In genomic region chr19:38818191-38818590, GRCm38 (mm10) we compare ENCODE assay signal across 8 mouse cellular contexts. TPM values are rescaled to one million over a fixed set of nuclear protein-coding genes. Genes with fewer than 3 reads are reported as not detected.
DNase-seq lines count a peak whose midpoint lies in the region; ATAC-seq and TF ChIP-seq lines count a peak whose summit lies in the region.

No protein-coding gene starts in this region.

- no peak for DNase-seq in heart, postnatal 10 days
- DNase-seq in G1E (ENCODE audit: low spot score): no peak
- no peak for DNase-seq in hindbrain, embryonic 11.5 days (ENCODE audit: low spot score)
- no peak for DNase-seq in midbrain, embryonic 10.5 days (ENCODE audit: low spot score)
- DNase-seq in thymus, postnatal 0 days (ENCODE audit: low spot score): no peak
- DNase-seq in thymus, postnatal 36 days: no peak
- no peak for DNase-seq in layer of hippocampus, postnatal 10 days (ENCODE audit: low spot score in 2 of 2)

- no peak overlapping the region; the same call in 1 of the 2 replicates for H3K27ac ChIP-seq in heart, embryonic 16.5 days (ENCODE audit: low read length)
- no peak overlapping the region for H3K27ac ChIP-seq in hindbrain, embryonic 11.5 days (ENCODE audit: low read depth, low read length)
- peak overlapping the region; percentile 90; the same call in 1 of the 2 replicates for H3K27ac ChIP-seq in midbrain, embryonic 10.5 days (replicated peaks)

- H3K9ac ChIP-seq in heart, embryonic 16.5 days (ENCODE audit: low read length): peak overlapping the region; percentile 87
- peak overlapping the region; percentile 74 for H3K9ac ChIP-seq in hindbrain, embryonic 11.5 days (ENCODE audit: low read depth, low read length)

- TF ChIP-seq CTCF in G1E (IDR thresholded peaks at IDR 0.05; ENCODE audit: low read depth, low read length): no peak

- peaks cover 16% of the 10 kb centered on the region for H3K36me3 ChIP-seq in heart, embryonic 16.5 days (ENCODE audit: control insufficient read depth, insufficient read depth)
- peaks cover 43% of the 10 kb centered on the region for H3K36me3 ChIP-seq in G1E (replicated peaks)
- no peaks in the 10 kb centered on the region for H3K36me3 ChIP-seq in hindbrain, embryonic 11.5 days (ENCODE audit: control insufficient read depth, insufficient read depth, low read length)
- H3K36me3 ChIP-seq in midbrain, embryonic 10.5 days: peaks cover 33% of the 10 kb centered on the region

- ATAC-seq in heart, embryonic 16.5 days (replicated peaks; ENCODE audit: extremely low read depth, insufficient read depth, low FRiP score): no peak
- no peak for ATAC-seq in G1E (ENCODE audit: extremely low read depth, insufficient number of reproducible peaks, low FRiP score, poor library complexity, severe bottlenecking)
- ATAC-seq in hindbrain, embryonic 11.5 days (ENCODE audit: low FRiP score): no peak

- WGBS in heart, embryonic 16.5 days: 33% methylated on average over 8 of the region's 8 CpGs
- WGBS in hindbrain, embryonic 11.5 days: 47% methylated on average over 8 of the region's 8 CpGs
- whole genome bisulfite sequencing in midbrain, embryonic 10.5 days: 47% methylated on average over 8 of the region's 8 CpGs

- H3K9me3 ChIP-seq in heart, embryonic 16.5 days (replicated peaks; ENCODE audit: control insufficient read depth, low read length): no peaks in the 10 kb centered on the region
- no peaks in the 10 kb centered on the region for H3K9me3 ChIP-seq in G1E (replicated peaks)
- H3K9me3 ChIP-seq in hindbrain, embryonic 11.5 days (ENCODE audit: control insufficient read depth, low read length): no peaks in the 10 kb centered on the region
- no peaks in the 10 kb centered on the region for H3K9me3 ChIP-seq in midbrain, embryonic 10.5 days (replicated peaks)

- peak overlapping the region; percentile 96 for H3K4me2 ChIP-seq in heart, embryonic 16.5 days (ENCODE audit: low read depth, low read length)
- H3K4me2 ChIP-seq in hindbrain, embryonic 11.5 days (replicated peaks; ENCODE audit: low read depth, low read length): peak overlapping the region; percentile 88

- H3K4me3 ChIP-seq in heart, embryonic 16.5 days (ENCODE audit: low read length): peak overlapping the region; percentile 96
- peak overlapping the region; percentile 88 for H3K4me3 ChIP-seq in G1E (ENCODE audit: low read depth, low read length)
- peak overlapping the region; percentile 69 for H3K4me3 ChIP-seq in hindbrain, embryonic 11.5 days (ENCODE audit: low read depth, low read length)
- peak overlapping the region; percentile 88 for H3K4me3 ChIP-seq in midbrain, embryonic 10.5 days

- no peaks in the 10 kb centered on the region for H3K27me3 ChIP-seq in heart, embryonic 16.5 days (ENCODE audit: control insufficient read depth, insufficient read depth, low read length)
- H3K27me3 ChIP-seq in G1E (ENCODE audit: insufficient read depth, low read length): no peaks in the 10 kb centered on the region
- no peaks in the 10 kb centered on the region for H3K27me3 ChIP-seq in hindbrain, embryonic 11.5 days (ENCODE audit: control insufficient read depth, insufficient read depth, low read length)
- H3K27me3 ChIP-seq in midbrain, embryonic 10.5 days (ENCODE audit: low read depth, poor library complexity, severe bottlenecking): no peaks in the 10 kb centered on the region

- intact Hi-C loops in heart, postnatal 10 days (cut with DNase I): loop anchor here (2.0 kb wide), 2 partner anchors 83 to 393 kb away; no protein-coding TSS in a partner anchor

- H3K4me1 ChIP-seq in heart, embryonic 16.5 days (ENCODE audit: control insufficient read depth, insufficient read depth, low read length): peaks cover 11% of the 10 kb centered on the region
- H3K4me1 ChIP-seq in G1E (ENCODE audit: insufficient read depth, low read depth, low read length): peaks cover 42% of the 10 kb centered on the region
- no peaks in the 10 kb centered on the region for H3K4me1 ChIP-seq in hindbrain, embryonic 11.5 days (replicated peaks; ENCODE audit: control insufficient read depth, insufficient read depth, low read length)
- H3K4me1 ChIP-seq in midbrain, embryonic 10.5 days: peaks cover 19% of the 10 kb centered on the region

RNA-seq across cellular contexts. Expression of gene Noc3l, which starts 0.8 kb away (rescaled TPM):
- polyA plus RNA-seq in heart, embryonic 16.5 days (2015; fragmentation: Nextera tagmentation; extraction: Ambion mirVana): 3.6 and 4.3 TPM in 2 replicates
- total RNA-seq in heart, postnatal 10 days (2021): 1 to 10 TPM; 8.0 to 8.9 TPM
- total RNA-seq in G1E (2014; fragmentation: Nextera tagmentation) (13.7 and 19.9 TPM in 2 replicates), G1E (2017) (34.6 and 41.9 TPM in 2 replicates)
- 1.3 and 2.4 TPM in 2 replicates for polyA plus RNA-seq in G1E (2012)
- polyA plus RNA-seq in hindbrain, embryonic 11.5 days (2014; fragmentation: Nextera tagmentation; extraction: Ambion mirVana): 12.3 and 12.6 TPM in 2 replicates
- 9.3 and 9.7 TPM in 2 replicates for polyA plus RNA-seq in midbrain, embryonic 10.5 days (2016; fragmentation: Nextera tagmentation; extraction: Ambion mirVana)
- polyA plus RNA-seq in thymus, postnatal 0 days (2015; fragmentation: Nextera tagmentation; extraction: Ambion mirVana): 5.6 and 6.5 TPM in 2 replicates
- total RNA-seq in layer of hippocampus, postnatal 10 days (2021): 10 to 100 TPM; 11.7 to 14.0 TPM

RNA-seq across cellular contexts. Expression of gene Tbc1d12, which starts 18.2 kb away (rescaled TPM):
- polyA plus RNA-seq in heart, embryonic 16.5 days (2015; fragmentation: Nextera tagmentation; extraction: Ambion mirVana): 1.3 TPM in 2 replicates
- 1 to 10 TPM; 6.8 to 6.9 TPM for total RNA-seq in heart, postnatal 10 days (2021)
- total RNA-seq in G1E (2014; fragmentation: Nextera tagmentation) (6.6 and 16.2 TPM in 2 replicates), G1E (2017) (7.8 and 7.9 TPM in 2 replicates)
- 0.99 and 1.3 TPM in 2 replicates for polyA plus RNA-seq in G1E (2012)
- 2.9 and 4.6 TPM in 2 replicates for polyA plus RNA-seq in hindbrain, embryonic 11.5 days (2014; fragmentation: Nextera tagmentation; extraction: Ambion mirVana)
- polyA plus RNA-seq in midbrain, embryonic 10.5 days (2016; fragmentation: Nextera tagmentation; extraction: Ambion mirVana): 2.1 and 2.2 TPM in 2 replicates
- polyA plus RNA-seq in thymus, postnatal 0 days (2015; fragmentation: Nextera tagmentation; extraction: Ambion mirVana): 0.71 and 0.90 TPM in 2 replicates
- total RNA-seq in layer of hippocampus, postnatal 10 days (2021): 10 to 100 TPM; 18.0 to 18.9 TPM
